Comparison of ENCODE assay signal across 9 mouse cellular contexts in genomic region chr15:78318338-78319171, GRCm38 (mm10). TPM values are rescaled to one million over a fixed set of nuclear protein-coding genes. Genes with fewer than 3 reads are reported as not detected.
A peak's percentile ranks its signal among the peaks of the same experiment; 100 is the strongest.
DNase-seq lines count a peak whose midpoint lies in the region; ATAC-seq and TF ChIP-seq lines count a peak whose summit lies in the region.
"Not testable (repeated sequence)": the region's sequence is repeated elsewhere in the genome, so short reads cannot be mapped to it uniquely, and the experiment has no call there.
"Had no signal": no experiment of that assay in that cellular context is flagged by ENCODE, and none has a peak within 500 bp of the region (broad histone marks: within the 10 kb centered on the region; RNA-seq: fewer than 3 reads in every experiment).

No protein-coding gene starts in this region.

- 76% methylated on average over 2 of the region's 2 CpGs for WGBS in limb, embryonic 14.5 days
- 12% methylated on average over 2 of the region's 2 CpGs for WGBS in liver, embryonic 14.5 days (ENCODE audit: insufficient replicate concordance)
- WGBS in lung, embryonic 15.5 days, result 53% methylated on average over 2 of the region's 2 CpGs
- WGBS in midbrain, postnatal 0 days, result 91% methylated on average over 2 of the region's 2 CpGs

- H3K27me3 ChIP-seq in limb, embryonic 14.5 days (ENCODE audit: control insufficient read depth, insufficient read depth, low read length); liver, embryonic 14.5 days (ENCODE audit: control insufficient read depth, insufficient read depth, low read length); lung, embryonic 15.5 days; midbrain, postnatal 0 days (ENCODE audit: insufficient read depth, low read length): not testable (repeated sequence)

- not testable (repeated sequence) for H3K9me3 ChIP-seq in limb, embryonic 14.5 days (ENCODE audit: control insufficient read depth, low read length); liver, embryonic 14.5 days (ENCODE audit: control insufficient read depth, low read length); lung, embryonic 15.5 days; midbrain, postnatal 0 days (ENCODE audit: low read length)

- not testable (repeated sequence) for H3K4me3 ChIP-seq in limb, embryonic 14.5 days (replicated peaks; ENCODE audit: low read length); liver, embryonic 14.5 days (ENCODE audit: insufficient read depth in 1 of 2, low read depth in 2 of 2, low read length in 2 of 2); lung, embryonic 15.5 days; midbrain, postnatal 0 days (ENCODE audit: low read depth, low read length)

- not testable (repeated sequence) for H3K27ac ChIP-seq in limb, embryonic 14.5 days (replicated peaks; ENCODE audit: low read depth, low read length); liver, embryonic 14.5 days; lung, embryonic 15.5 days; midbrain, postnatal 0 days (ENCODE audit: low read depth, low read length)

- DNase-seq in 416B (ENCODE audit: low read depth), result peak; percentile 69
- DNase-seq in heart, adult 9 months (ENCODE audit: low spot score in 2 of 2), result peak; percentile 44 to 48
- peak; percentile 33 to 43 for DNase-seq in heart, postnatal 14 days
- DNase-seq in limb, embryonic 14.5 days (ENCODE audit: low spot score); liver, embryonic 14.5 days (ENCODE audit: low read depth in 3 of 3, low spot score in 3 of 3): not testable (repeated sequence)
- DNase-seq in midbrain, postnatal 0 days (ENCODE audit: low spot score), result peak; percentile 22

- H3K9ac ChIP-seq in limb, embryonic 14.5 days (ENCODE audit: low read depth, low read length, severe bottlenecking); liver, embryonic 14.5 days (replicated peaks); lung, embryonic 15.5 days; midbrain, postnatal 0 days (replicated peaks; ENCODE audit: low read length, poor library complexity, severe bottlenecking): not testable (repeated sequence)

- ATAC-seq in common myeloid progenitor, adult 5-6 weeks (replicated peaks; ENCODE audit: low read depth, poor library complexity, severe bottlenecking), result peak; percentile 69
- ATAC-seq in limb, embryonic 14.5 days (ENCODE audit: low FRiP score, low read depth), result peak; percentile 48; the same call in 1 of the 2 replicates
- peak; percentile 77 for ATAC-seq in liver, embryonic 14.5 days (ENCODE audit: insufficient read depth)
- ATAC-seq in lung, embryonic 15.5 days (ENCODE audit: borderline replicate concordance, extremely low read depth, low FRiP score, low TSS enrichment), result peak; percentile 47; the same call in 1 of the 2 replicates
- ATAC-seq in midbrain, postnatal 0 days (ENCODE audit: low FRiP score), result not testable (repeated sequence)

- not testable (repeated sequence) for H3K36me3 ChIP-seq in limb, embryonic 14.5 days (ENCODE audit: control insufficient read depth, insufficient read depth, low read length); liver, embryonic 14.5 days (replicated peaks; ENCODE audit: control insufficient read depth, insufficient read depth, low read depth); lung, embryonic 15.5 days; midbrain, postnatal 0 days (ENCODE audit: insufficient read depth, low read length)

- TF ChIP-seq EP300 in liver, embryonic 14.5 days (IDR thresholded peaks at IDR 0.05; ENCODE audit: low read depth), result peak; percentile 71

- intact Hi-C loops in heart, postnatal 14 days (cut with DNase I), result not testable (repeated sequence)

- TF ChIP-seq POLR2A in limb, embryonic 14.5 days (IDR thresholded peaks at IDR 0.05; ENCODE audit: borderline replicate concordance, extremely low read depth, insufficient read depth, insufficient read length), result not testable (repeated sequence)

- H3K4me1 ChIP-seq in limb, embryonic 14.5 days (ENCODE audit: control insufficient read depth, insufficient read depth, low read length); lung, embryonic 15.5 days; midbrain, postnatal 0 days (ENCODE audit: insufficient read depth, low read length): not testable (repeated sequence)
- peaks cover 0 to 15% of the 10 kb centered on the region in 2 experiments; a peak in 3 of 4 replicates for H3K4me1 ChIP-seq in liver, embryonic 14.5 days (replicated peaks; ENCODE audit: control insufficient read depth in 2 of 2, insufficient read depth in 2 of 2, low read length in 1 of 2)

- not testable (repeated sequence) for H3K4me2 ChIP-seq in limb, embryonic 14.5 days (replicated peaks; ENCODE audit: low read depth, low read length, severe bottlenecking); liver, embryonic 14.5 days (ENCODE audit: low read depth); lung, embryonic 15.5 days; midbrain, postnatal 0 days (ENCODE audit: low read depth, low read length, poor library complexity, severe bottlenecking)

- TF ChIP-seq CTCF in liver, embryonic 14.5 days (IDR thresholded peaks at IDR 0.05; ENCODE audit: low read depth); midbrain, postnatal 0 days (IDR thresholded peaks at IDR 0.05): not testable (repeated sequence)

RNA-seq across cellular contexts. Expression of gene Csf2rb, which starts 7.0 kb away (rescaled TPM):
- 18.1 and 33.5 TPM in 2 replicates for total RNA-seq in common myeloid progenitor, adult 5-6 weeks (2017)
- 1 to 10 TPM; 2.2 to 3.1 TPM for total RNA-seq in heart, postnatal 14 days (2021)
- polyA plus RNA-seq in limb, embryonic 14.5 days (2012; rRNA removed), result 4.0 and 7.8 TPM in 2 replicates
- 4.3 and 4.6 TPM in 2 replicates for polyA plus RNA-seq in limb, embryonic 14.5 days (2014; fragmentation: Nextera tagmentation; extraction: Ambion mirVana)
- polyA plus RNA-seq in liver, embryonic 14.5 days (2012; rRNA removed), result 4.3 and 4.5 TPM in 2 replicates
- polyA plus RNA-seq in liver, embryonic 14.5 days (2014; fragmentation: Nextera tagmentation; extraction: Ambion mirVana), result 5.0 and 5.9 TPM in 2 replicates
- polyA plus RNA-seq in lung, embryonic 15.5 days (2015; fragmentation: Nextera tagmentation; extraction: Ambion mirVana), result 2.3 and 2.7 TPM in 2 replicates
- 1.7 and 2.2 TPM in 2 replicates for total RNA-seq in midbrain, postnatal 0 days (2014; rRNA removed)
- polyA plus RNA-seq in midbrain, postnatal 0 days (2015; fragmentation: Nextera tagmentation; extraction: Ambion mirVana), result 0.63 and 0.90 TPM in 2 replicates

RNA-seq across cellular contexts. Expression of gene Csf2rb2, which starts 13.0 kb away (rescaled TPM):
- 1.2 and 2.4 TPM in 2 replicates for total RNA-seq in common myeloid progenitor, adult 5-6 weeks (2017)
- total RNA-seq in heart, postnatal 14 days (2021), result 1 to 10 TPM in 1 of 2 experiments, under 1 TPM in 1; 0.76 to 1.7 TPM
- polyA plus RNA-seq in limb, embryonic 14.5 days (2012; rRNA removed), result 1.6 and 2.6 TPM in 2 replicates
- polyA plus RNA-seq in limb, embryonic 14.5 days (2014; fragmentation: Nextera tagmentation; extraction: Ambion mirVana), result 0.59 and 0.88 TPM in 2 replicates
- polyA plus RNA-seq in liver, embryonic 14.5 days (2012; rRNA removed), result 1.6 and 1.9 TPM in 2 replicates
- polyA plus RNA-seq in liver, embryonic 14.5 days (2014; fragmentation: Nextera tagmentation; extraction: Ambion mirVana), result 1.1 and 1.2 TPM in 2 replicates
- 0.22 and 0.47 TPM in 2 replicates for polyA plus RNA-seq in lung, embryonic 15.5 days (2015; fragmentation: Nextera tagmentation; extraction: Ambion mirVana)
- total RNA-seq in midbrain, postnatal 0 days (2014; rRNA removed), result 0.11 and 0.14 TPM in 2 replicates
- polyA plus RNA-seq in midbrain, postnatal 0 days (2015; fragmentation: Nextera tagmentation; extraction: Ambion mirVana), result 0.28 and 0.34 TPM in 2 replicates
- polyA plus RNA-seq: forebrain, embryonic 14.5 days had no signal
